Mouse (Mus musculus) heart, embryonic 15.5 days (tissue): Measurements from ENCODE around the gene Pgbd1. TPM values are rescaled to one million over a fixed set of nuclear protein-coding genes. Genes with fewer than 3 reads are reported as not detected.

ENCODE experiments used
- ATAC-seq: fragments of 200-750 bp; cut with Nextera tagmentation; replicated peaks from 2 replicates; pipeline ENCODE4 v1.8.0; 2017; ENCODE audit warnings: low read depth, moderate TSS enrichment; ENCODE audit not compliant: insufficient number of reproducible peaks, insufficient read depth, low FRiP score
- H3K27ac ChIP-seq: fragments of 300-500 bp; sonication (generic); 2 replicates; pipeline ENCODE4 v1.5.1; 2015; ENCODE audit warnings: mild to moderate bottlenecking, inconsistent platforms
- H3K27me3 ChIP-seq: fragments of 300-500 bp; sonication (generic); 2 replicates; pipeline ENCODE4 v1.6.1; 2015; ENCODE audit warnings: inconsistent platforms
- H3K36me3 ChIP-seq: fragments of 300-500 bp; sonication (generic); 2 replicates; pipeline ENCODE4 v1.6.1; 2015; ENCODE audit warnings: mild to moderate bottlenecking, inconsistent platforms
- H3K4me1 ChIP-seq: fragments of 300-500 bp; sonication (generic); replicated peaks from 2 replicates; pipeline ENCODE4 v1.6.1; 2015; ENCODE audit warnings: inconsistent platforms
- H3K4me2 ChIP-seq: fragments of 300-500 bp; sonication (generic); 2 replicates; pipeline ENCODE4 v1.6.1; 2015; ENCODE audit warnings: inconsistent platforms, mild to moderate bottlenecking, moderate library complexity
- H3K4me3 ChIP-seq: fragments of 300-500 bp; sonication (generic); 2 replicates; pipeline ENCODE4 v1.5.1; 2015; ENCODE audit warnings: mild to moderate bottlenecking, inconsistent platforms
- H3K9ac ChIP-seq: fragments of 300-500 bp; sonication (generic); 2 replicates; pipeline ENCODE4 v1.6.1; 2015; ENCODE audit warnings: mild to moderate bottlenecking, inconsistent platforms
- H3K9me3 ChIP-seq: fragments of 300-500 bp; sonication (generic); replicated peaks from 2 replicates; pipeline ENCODE4 v1.6.1; 2016; ENCODE audit warnings: inconsistent platforms
- WGBS: fragments of 180-500 bp; shearing (Covaris S2); methylation state at CpG from one replicate; pipeline ENCODE4 v1.1.7; 2015; ENCODE audit warnings: mixed read lengths; 5-methylcytosine and 5-hydroxymethylcytosine counted together
- polyA plus RNA-seq: library from polyadenylated mRNA; unstranded; fragments of >200 nt; fragmentation: Nextera tagmentation; extraction: Ambion mirVana; gene quantifications from 2 replicates; pipeline ENCODE4 v1.2.1, GENCODE M21; 2015

Pgbd1 gene
- polyA plus RNA-seq, 1 experiment from 2014 or later = 3.3 TPM

DNA sequence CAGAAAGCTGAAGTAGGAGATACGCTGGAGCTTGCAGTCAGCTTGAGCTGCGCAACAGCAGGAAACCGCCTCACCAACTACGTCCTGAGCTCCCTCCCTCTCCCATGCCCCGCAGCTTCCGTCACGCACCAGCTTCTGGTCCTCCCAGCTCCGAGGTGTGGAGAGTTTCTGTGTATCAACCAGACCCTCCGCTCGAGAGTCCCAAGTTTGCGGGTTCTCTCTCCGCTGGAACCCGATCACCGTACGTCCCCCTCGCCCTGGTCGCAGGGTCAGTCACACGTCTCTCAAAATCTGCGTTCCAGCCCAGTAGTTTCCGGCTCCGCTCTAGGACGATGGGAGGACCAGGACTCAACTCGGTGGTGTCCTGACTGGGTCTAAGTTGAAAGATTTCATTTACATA lies 12.6 kb upstream of the Pgbd1 start, which contains the start of gene Zscan26:
Gene Zscan26 (minus strand): TSS at position 282 of the 400 bp plus-strand sequence.
- ATAC-seq = peak; percentile 86
- Histone ChIP-seq H3K9me3 (no peaks in the 10 kb centered on the region), H3K4me3 (peak within 1 kb of the TSS; percentile 87), H3K4me1 (peaks cover 10% of the 10 kb centered on the region; the same call in 1 of the 2 replicates), H3K27me3 (no peaks in the 10 kb centered on the region), H3K36me3 (peaks cover 6% of the 10 kb centered on the region; the same call in 1 of the 2 replicates), H3K4me2 (peak within 1 kb of the TSS; percentile 64), H3K9ac (peak within 1 kb of the TSS; percentile 82), H3K27ac (peak within 1 kb of the TSS; percentile 86)
- 0% methylated on average over 23 of the region's 23 CpGs for WGBS

DNA sequence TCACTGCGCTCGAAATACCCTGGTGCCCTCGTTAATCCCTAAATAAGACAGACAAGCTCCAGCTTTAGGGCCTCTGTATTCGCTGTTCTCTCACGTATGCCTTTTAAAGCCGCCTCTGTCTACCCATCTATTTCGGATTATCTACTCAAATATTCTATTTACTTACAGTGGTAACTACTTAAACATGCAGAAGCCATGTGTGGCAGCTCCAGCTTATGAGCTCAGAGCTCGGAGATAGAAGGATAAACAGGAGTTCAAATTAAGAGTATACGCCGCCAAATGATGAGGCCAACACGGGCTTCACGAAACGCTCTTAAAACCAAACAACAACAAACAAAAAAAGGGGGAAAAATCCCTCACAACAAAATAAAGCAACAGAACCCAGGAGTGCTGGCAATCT lies 12.2 kb upstream of the Pgbd1 start:
- peak overlapping the region; percentile 86 for H3K27ac ChIP-seq
- no peak for ATAC-seq
- WGBS = 2% methylated on average over 13 of the region's 13 CpGs
- peaks cover 8% of the 10 kb centered on the region for H3K36me3 ChIP-seq
- peak overlapping the region; percentile 82 for H3K9ac ChIP-seq
- H3K27me3 ChIP-seq = no peaks in the 10 kb centered on the region
- peaks cover 10% of the 10 kb centered on the region; the same call in 1 of the 2 replicates for H3K4me1 ChIP-seq
- H3K4me2 ChIP-seq = peak overlapping the region; percentile 64
- no peaks in the 10 kb centered on the region for H3K9me3 ChIP-seq
- H3K4me3 ChIP-seq = peak overlapping the region; percentile 87

DNA sequence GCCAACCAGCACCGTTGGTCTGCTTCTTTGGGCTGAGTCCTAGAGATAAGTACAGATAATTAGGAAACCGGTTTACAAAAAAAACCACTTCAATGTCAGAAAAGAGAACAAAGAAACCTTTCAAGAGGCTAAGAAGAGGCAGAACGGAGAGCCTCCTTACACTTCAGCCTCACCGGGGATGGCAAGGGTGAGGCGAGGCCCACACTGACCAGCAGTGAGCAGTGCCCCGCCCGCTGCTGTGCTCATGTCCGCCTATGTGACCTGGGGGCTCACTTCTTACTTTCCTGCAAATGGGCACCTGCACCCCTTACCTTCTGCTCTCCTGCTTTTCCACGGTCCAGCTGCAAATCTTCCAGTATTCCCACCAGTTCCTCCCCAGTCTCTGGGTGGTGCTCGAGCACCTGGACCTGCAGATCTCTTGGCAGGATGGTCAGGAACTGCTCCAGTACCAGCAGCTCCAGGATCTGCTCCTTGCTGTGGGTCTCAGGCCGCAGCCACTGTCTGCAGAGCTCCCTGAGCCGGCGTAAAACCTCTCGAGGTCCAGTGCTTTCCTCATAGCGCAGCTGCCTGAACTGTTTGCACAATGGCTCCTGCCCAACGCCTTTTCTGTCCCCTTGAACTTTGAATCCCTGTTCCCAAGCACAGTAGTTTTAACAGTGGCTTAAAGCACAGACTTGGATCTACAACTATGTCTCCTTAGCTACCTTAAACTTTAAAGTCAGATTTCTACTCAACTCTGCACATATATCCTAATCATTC lies 7.2 kb upstream of the Pgbd1 start:
- H3K9ac ChIP-seq = no peak overlapping the region
- no peaks in the 10 kb centered on the region for H3K27me3 ChIP-seq
- WGBS = 81% methylated on average over 16 of the region's 16 CpGs
- H3K4me1 ChIP-seq = peaks cover 7% of the 10 kb centered on the region; the same call in 1 of the 2 replicates
- no peak overlapping the region for H3K27ac ChIP-seq
- H3K9me3 ChIP-seq = no peaks in the 10 kb centered on the region
- H3K4me3 ChIP-seq = no peak overlapping the region
- no peak for ATAC-seq
- no peak overlapping the region for H3K4me2 ChIP-seq
- peaks cover 53% of the 10 kb centered on the region for H3K36me3 ChIP-seq

DNA sequence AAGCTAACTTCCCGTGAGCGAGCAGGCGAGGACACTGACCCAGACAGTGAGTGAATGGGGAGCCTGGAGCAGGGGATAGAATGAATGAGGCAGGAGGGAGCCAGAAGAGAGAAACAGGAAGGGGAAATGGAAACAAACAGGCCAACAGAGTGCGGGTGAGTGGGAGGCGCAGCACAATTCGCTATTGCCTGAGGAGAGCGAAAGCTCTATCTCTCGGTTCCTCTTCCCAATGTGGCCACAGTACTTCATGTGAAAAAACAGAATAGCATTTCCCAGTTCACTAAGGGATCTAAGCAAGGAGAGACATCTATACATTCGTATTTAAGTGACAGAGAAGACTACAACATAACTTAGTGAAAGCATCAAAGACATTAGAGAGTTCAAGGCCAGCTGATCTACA lies 5.9 kb upstream of the Pgbd1 start:
- no peak for ATAC-seq
- 83% methylated on average over 9 of the region's 9 CpGs for WGBS
- no peaks in the 10 kb centered on the region for H3K9me3 ChIP-seq
- no peaks in the 10 kb centered on the region; the same call in 1 of the 2 replicates for H3K4me1 ChIP-seq
- no peak overlapping the region for H3K4me2 ChIP-seq
- H3K4me3 ChIP-seq = no peak overlapping the region
- H3K27ac ChIP-seq = no peak overlapping the region
- no peak overlapping the region for H3K9ac ChIP-seq
- H3K36me3 ChIP-seq = peaks cover 57% of the 10 kb centered on the region
- H3K27me3 ChIP-seq = no peaks in the 10 kb centered on the region

DNA sequence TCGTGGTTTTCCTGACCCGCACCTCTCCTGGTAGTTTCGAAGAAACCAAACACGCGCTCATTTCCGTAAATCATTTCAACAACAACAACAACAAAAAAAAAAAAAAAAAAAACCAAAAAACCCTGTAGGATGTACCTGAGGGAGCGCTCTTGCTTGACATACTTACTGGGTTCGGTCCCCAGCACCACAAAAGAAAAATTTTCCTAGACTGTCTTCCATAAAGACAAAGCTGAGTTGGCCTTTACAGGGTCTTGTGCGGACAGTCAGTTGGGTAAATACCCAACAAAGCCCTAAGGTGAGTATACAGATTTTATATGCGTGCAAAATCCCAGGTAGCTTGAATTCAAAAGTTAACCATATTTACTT lies 332 bp upstream of the Pgbd1 start:
- Histone ChIP-seq H3K4me2 (peak overlapping the region; percentile 69), H3K27me3 (no peaks in the 10 kb centered on the region), H3K27ac (peak overlapping the region; percentile 87), H3K36me3 (peaks cover 32% of the 10 kb centered on the region), H3K9ac (peak overlapping the region; percentile 64), H3K9me3 (no peaks in the 10 kb centered on the region), H3K4me3 (peak overlapping the region; percentile 54), H3K4me1 (peaks cover 5% of the 10 kb centered on the region)
- ATAC-seq = no peak
- 17% methylated on average over 10 of the region's 10 CpGs for WGBS

DNA sequence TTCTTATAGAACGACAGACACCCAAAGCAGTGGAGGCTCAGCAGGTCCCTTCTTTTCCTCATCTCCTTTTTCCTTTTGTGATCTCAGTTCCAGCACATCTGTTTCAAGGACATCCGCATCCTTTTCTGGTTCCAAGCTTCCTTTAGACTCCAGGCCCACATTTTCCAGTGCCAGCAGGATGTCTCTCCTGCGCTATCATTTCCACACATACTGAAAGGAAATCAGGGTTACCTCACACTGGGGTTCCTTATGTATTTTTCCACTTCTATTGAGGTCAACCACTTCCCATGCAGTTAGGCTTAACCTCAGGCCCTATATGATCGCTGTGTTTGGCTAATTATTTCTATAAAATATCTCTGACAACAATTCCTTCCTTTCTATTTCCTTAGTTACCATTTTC lies 5.4 kb downstream of the Pgbd1 start:
- Histone ChIP-seq H3K9me3 (no peaks in the 10 kb centered on the region), H3K9ac (no peak overlapping the region), H3K27ac (no peak overlapping the region), H3K4me1 (peaks cover 5% of the 10 kb centered on the region), H3K36me3 (no peaks in the 10 kb centered on the region), H3K4me2 (no peak overlapping the region), H3K27me3 (no peaks in the 10 kb centered on the region), H3K4me3 (no peak overlapping the region)
- no peak; the same call in 1 of the 2 replicates for ATAC-seq
- WGBS = 78% methylated on average over 4 of the region's 4 CpGs

DNA sequence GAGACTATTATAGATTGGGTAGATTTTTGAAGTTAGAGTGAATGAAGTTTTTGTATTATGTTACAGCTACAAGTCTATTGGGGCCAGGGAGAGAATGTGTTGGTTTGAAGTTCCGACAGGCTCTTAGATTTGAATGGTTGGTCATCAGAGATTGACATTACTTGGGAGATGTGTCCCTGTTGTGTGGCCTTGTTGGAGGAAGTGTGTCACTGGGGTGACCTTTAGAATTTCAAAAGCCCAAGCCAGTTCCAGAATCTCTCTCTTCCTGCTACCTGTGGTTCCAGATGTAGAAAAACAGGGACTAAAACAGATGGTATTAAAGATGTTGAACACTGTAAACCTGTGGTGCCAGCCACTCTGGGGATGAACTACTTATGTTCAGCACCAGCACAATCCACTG lies 13.2 kb downstream of the Pgbd1 start:
- no peak overlapping the region for H3K9ac ChIP-seq
- no peak for ATAC-seq
- no peaks in the 10 kb centered on the region for H3K4me1 ChIP-seq
- 92% methylated on average over 1 of the region's 1 CpGs for WGBS
- no peaks in the 10 kb centered on the region for H3K27me3 ChIP-seq
- H3K27ac ChIP-seq = no peak overlapping the region
- no peaks in the 10 kb centered on the region for H3K9me3 ChIP-seq
- no peak overlapping the region for H3K4me3 ChIP-seq
- H3K4me2 ChIP-seq = no peak overlapping the region
- H3K36me3 ChIP-seq = no peaks in the 10 kb centered on the region

DNA sequence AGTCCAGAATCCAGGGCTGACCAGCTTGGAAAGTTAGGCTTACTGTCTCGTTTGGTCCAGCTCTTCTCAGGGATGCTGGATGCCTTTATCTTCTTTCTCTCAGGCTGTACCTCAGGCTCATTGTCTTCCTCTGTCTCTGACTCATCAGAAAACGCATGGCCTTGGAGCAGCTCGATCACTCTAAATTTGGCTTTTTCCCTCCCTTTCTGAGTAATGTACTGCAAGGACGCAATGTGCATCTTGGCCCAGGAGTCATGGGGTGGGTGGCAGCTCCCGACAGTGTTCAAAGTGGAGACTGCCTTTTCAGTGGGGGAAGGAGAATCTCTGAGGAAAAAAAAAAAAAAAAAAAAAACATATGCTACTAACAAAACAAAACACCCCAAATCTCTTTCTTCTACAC lies 17.6 kb downstream of the Pgbd1 start:
- H3K4me3 ChIP-seq = no peak overlapping the region
- H3K9ac ChIP-seq = no peak overlapping the region
- ATAC-seq = no peak
- no peaks in the 10 kb centered on the region for H3K27me3 ChIP-seq
- no peak overlapping the region for H3K27ac ChIP-seq
- 60% methylated on average over 5 of the region's 5 CpGs for WGBS
- H3K9me3 ChIP-seq = no peaks in the 10 kb centered on the region
- H3K4me2 ChIP-seq = no peak overlapping the region
- peaks cover 4% of the 10 kb centered on the region for H3K4me1 ChIP-seq
- H3K36me3 ChIP-seq = no peaks in the 10 kb centered on the region

DNA sequence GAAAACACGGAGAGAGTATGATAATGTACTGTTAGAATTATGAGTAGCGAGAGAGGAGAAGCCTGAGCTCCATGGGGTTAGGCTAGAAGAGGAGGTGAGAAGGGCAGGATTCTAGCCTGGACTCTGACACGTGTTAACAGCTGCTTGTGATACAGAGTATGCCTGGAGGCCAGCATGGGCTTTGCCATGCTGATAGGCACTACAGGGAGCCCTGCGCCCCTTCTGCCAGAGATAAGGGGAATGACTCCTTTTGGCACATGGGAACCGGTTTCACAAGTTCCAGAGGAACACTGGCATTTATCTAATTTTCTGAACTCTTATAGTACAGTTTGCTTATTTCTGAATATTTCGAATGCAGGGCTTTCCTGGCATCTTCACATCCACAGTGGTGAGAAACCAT lies 22.0 kb downstream of the Pgbd1 start:
- Histone ChIP-seq H3K4me2 (no peak overlapping the region), H3K4me1 (peaks cover 13% of the 10 kb centered on the region), H3K9ac (no peak overlapping the region), H3K36me3 (no peaks in the 10 kb centered on the region), H3K27me3 (no peaks in the 10 kb centered on the region), H3K27ac (no peak overlapping the region), H3K4me3 (no peak overlapping the region), H3K9me3 (no peaks in the 10 kb centered on the region)
- no peak for ATAC-seq
- 28% methylated on average over 6 of the region's 6 CpGs for WGBS

DNA sequence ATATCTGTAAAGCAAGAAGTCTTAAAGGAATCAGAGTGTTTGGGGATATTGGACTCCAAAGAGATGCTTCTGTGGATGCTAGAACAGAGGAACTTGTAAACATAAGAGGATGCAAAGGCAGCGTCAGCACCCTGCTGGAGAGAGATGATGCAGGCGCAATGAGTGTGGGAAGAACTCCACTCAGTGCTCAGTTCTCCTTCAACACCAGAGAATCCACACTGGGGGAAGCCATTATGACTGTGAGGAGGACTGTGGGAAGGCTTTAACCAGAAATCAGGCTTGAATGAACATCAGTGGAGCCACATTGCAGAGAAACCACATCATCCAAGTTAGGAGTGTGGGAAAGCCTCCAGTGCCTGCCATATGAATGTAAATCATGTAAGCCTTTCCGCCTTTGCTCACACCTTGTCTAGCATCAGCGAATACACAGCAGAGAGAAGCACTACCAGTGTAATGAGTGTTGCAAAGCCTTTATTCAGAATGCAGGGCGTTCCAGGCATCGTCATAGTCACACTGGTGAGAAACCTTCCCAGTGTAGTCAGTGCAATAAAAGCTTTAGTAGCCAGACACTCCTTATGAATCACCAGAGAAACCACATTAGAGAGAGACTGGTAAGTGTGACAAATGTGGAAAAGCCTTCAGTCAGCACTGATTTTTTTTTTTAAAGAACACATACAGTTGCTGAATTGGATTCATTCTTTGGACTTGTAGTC lies 23.4 kb downstream of the Pgbd1 start:
- Histone ChIP-seq H3K36me3 (no peaks in the 10 kb centered on the region), H3K4me1 (peaks cover 13% of the 10 kb centered on the region)
- 80% methylated on average over 6 of the region's 6 CpGs for WGBS

DNA sequence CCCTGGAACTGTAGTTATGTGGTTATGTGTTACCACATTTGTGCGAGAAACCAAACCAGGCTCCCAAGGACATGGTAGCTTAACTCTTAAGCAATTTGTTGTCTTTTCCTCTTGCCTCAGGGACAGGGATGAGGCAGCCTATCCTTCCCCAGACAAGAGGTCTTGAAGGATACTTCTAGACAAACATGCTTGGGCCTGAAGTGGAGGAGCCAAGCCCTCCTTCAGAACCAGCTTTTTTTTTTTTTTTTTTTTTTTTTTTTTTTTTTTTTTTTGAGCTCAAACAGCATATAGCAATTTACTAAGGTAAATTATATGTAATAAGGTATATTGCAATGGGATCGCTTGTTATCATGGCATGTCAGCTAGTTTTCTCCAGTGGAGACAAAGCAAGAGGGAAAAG lies 25.1 kb downstream of the Pgbd1 start:
- H3K27me3 ChIP-seq = no peaks in the 10 kb centered on the region
- H3K4me2 ChIP-seq = no peak overlapping the region
- no peak for ATAC-seq
- no peaks in the 10 kb centered on the region for H3K36me3 ChIP-seq
- H3K9me3 ChIP-seq = no peaks in the 10 kb centered on the region
- 84% methylated on average over 2 of the region's 2 CpGs for WGBS
- no peak overlapping the region for H3K27ac ChIP-seq
- H3K4me3 ChIP-seq = no peak overlapping the region
- peaks cover 13% of the 10 kb centered on the region for H3K4me1 ChIP-seq
- no peak overlapping the region for H3K9ac ChIP-seq

More for the DNA sequence above, 23.4 kb downstream of the Pgbd1 start:
- H3K9ac ChIP-seq = no peak overlapping the region
- no peaks in the 10 kb centered on the region for H3K9me3 ChIP-seq
- H3K27me3 ChIP-seq = no peaks in the 10 kb centered on the region
- no peak overlapping the region for H3K27ac ChIP-seq
- ATAC-seq = no peak
- H3K4me2 ChIP-seq = no peak overlapping the region
- no peak overlapping the region for H3K4me3 ChIP-seq
